Mouse (Mus musculus) heart, postnatal 0 days (tissue): ENCODE results near the gene Gm32802. TPM values are rescaled to one million over a fixed set of nuclear protein-coding genes. Genes with fewer than 3 reads are reported as not detected.
"Not testable (repeated sequence)": the region's sequence is repeated elsewhere in the genome, so short reads cannot be mapped to it uniquely, and the experiment has no call there.

Experiments
- ATAC-seq: fragments of 200-750 bp; cut with Nextera tagmentation; 2 replicates; pipeline ENCODE4 v1.8.0; 2017; ENCODE audit warnings: low read depth, moderate number of reproducible peaks, moderate library complexity; ENCODE audit not compliant: insufficient read depth
- DNase-seq: peaks from one replicate; pipeline ENCODE4 v3.0.0-alpha.2; 2016; ENCODE audit warnings: low spot score
- H3K27ac ChIP-seq: fragments of 300-500 bp; sonication (generic); 2 replicates; pipeline ENCODE4 v1.5.1; 2014; ENCODE audit warnings: low read depth, mild to moderate bottlenecking
- H3K27me3 ChIP-seq: fragments of 300-500 bp; sonication (generic); 2 replicates; pipeline ENCODE4 v1.6.1; 2014; ENCODE audit warnings: low read length, mixed read lengths; ENCODE audit not compliant: control insufficient read depth, insufficient read depth
- H3K36me3 ChIP-seq: fragments of 300-500 bp; sonication (generic); replicated peaks from 2 replicates; pipeline ENCODE4 v1.6.1; 2014; ENCODE audit warnings: low read length, mixed read lengths; ENCODE audit not compliant: control insufficient read depth, insufficient read depth
- H3K4me1 ChIP-seq: fragments of 300-500 bp; sonication (generic); 2 replicates; pipeline ENCODE4 v1.6.1; 2014; ENCODE audit warnings: antibody characterized with exemption; ENCODE audit not compliant: control insufficient read depth, insufficient read depth
- H3K4me2 ChIP-seq: fragments of 300-500 bp; sonication (generic); 2 replicates; pipeline ENCODE4 v1.6.1; 2014; ENCODE audit warnings: low read depth, mild to moderate bottlenecking, low read length, moderate library complexity
- H3K4me3 ChIP-seq: fragments of 300-500 bp; sonication (generic); 2 replicates; pipeline ENCODE4 v1.5.1; 2014; ENCODE audit warnings: low read depth, low read length
- H3K9ac ChIP-seq: fragments of 300-500 bp; sonication (generic); replicated peaks from 2 replicates; pipeline ENCODE4 v1.6.1; 2014; ENCODE audit warnings: low read depth, low read length, mixed read lengths
- H3K9me3 ChIP-seq: fragments of 300-500 bp; sonication (generic); replicated peaks from 2 replicates; pipeline ENCODE4 v1.6.1; 2016; ENCODE audit warnings: low read length; ENCODE audit not compliant: control insufficient read depth
- WGBS: fragments of 180-500 bp; shearing (Covaris S2); extraction: QIAGEN DNeasy Blood & Tissue Kit; methylation state at CpG from one replicate; pipeline ENCODE4 v1.1.7; 2014; 5-methylcytosine and 5-hydroxymethylcytosine counted together
- polyA plus RNA-seq: library from polyadenylated mRNA; unstranded; fragments of >200 nt; fragmentation: Nextera tagmentation; extraction: Ambion mirVana; gene quantifications from 2 replicates; pipeline ENCODE4 v1.2.1, GENCODE M21; 2015
- total RNA-seq: library from RNA; depleted of rRNA; stranded (reverse); fragments of >200 nt; gene quantifications from 2 replicates; pipeline ENCODE4 v1.2.3, GENCODE M21; 2014; ENCODE audit warnings: low replicate concordance; rRNA removed

The Gm32802 gene
- not detected in 2 replicates for total RNA-seq
- polyA plus RNA-seq = not detected in 2 replicates

GRCm38 (mm10) chr10:118258388-118258787 lies at the start of gene Gm32802:
TSS of gene Gm32802 (plus strand) at chr10:118258688.
- not testable (repeated sequence) for H3K4me3 ChIP-seq, DNase-seq, H3K4me1 ChIP-seq, H3K9me3 ChIP-seq, H3K4me2 ChIP-seq, H3K27ac ChIP-seq, ATAC-seq, H3K36me3 ChIP-seq, H3K27me3 ChIP-seq, H3K9ac ChIP-seq
- WGBS = no CpG with 5 or more reads among the region's 13 CpGs

DNA sequence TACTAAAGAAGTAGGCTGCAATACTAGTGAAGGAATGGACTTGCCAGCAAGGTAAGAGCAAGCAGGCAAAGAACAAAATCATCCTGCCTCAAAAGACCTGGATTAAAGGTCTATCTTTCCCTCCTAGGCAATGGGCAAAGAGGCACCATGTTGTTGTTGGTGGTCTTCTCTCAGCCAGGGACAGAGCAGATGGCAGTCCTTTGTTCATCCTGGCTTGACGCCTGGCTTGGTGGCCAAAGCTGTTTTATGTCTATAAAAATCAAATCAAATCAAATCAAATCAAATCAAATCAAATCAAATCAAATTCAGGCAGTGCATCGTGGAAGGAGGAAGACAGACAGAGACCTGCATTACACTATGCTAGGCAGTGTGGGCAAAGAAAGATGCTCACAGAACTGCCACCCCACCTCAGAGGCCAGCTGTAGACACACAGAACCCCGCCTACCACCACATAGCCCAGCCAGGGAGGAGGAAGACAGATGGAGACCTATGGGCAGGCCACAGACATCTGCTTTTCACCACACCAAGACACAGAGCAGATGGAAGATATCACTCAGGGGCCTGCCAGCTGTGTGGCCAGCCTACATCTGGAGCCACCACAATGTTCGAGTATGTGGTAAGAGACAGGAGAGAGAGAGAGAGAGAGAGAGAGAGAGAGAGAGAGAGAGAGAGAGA lies 42.6 kb upstream of the Gm32802 start:
- H3K36me3 ChIP-seq, H3K4me3 ChIP-seq, H3K27me3 ChIP-seq, H3K27ac ChIP-seq, H3K4me2 ChIP-seq, DNase-seq, H3K4me1 ChIP-seq, H3K9me3 ChIP-seq, ATAC-seq, H3K9ac ChIP-seq: not testable (repeated sequence)
- 80% methylated on average over 2 of the region's 4 CpGs for WGBS

- WGBS = 100% methylated on average over 1 of the region's 2 CpGs
- H3K4me2 ChIP-seq, ATAC-seq, H3K9ac ChIP-seq, H3K36me3 ChIP-seq, H3K27ac ChIP-seq, H3K9me3 ChIP-seq, DNase-seq, H3K27me3 ChIP-seq, H3K4me1 ChIP-seq, H3K4me3 ChIP-seq: not testable (repeated sequence)
These were observed 30.9 kb upstream of the Gm32802 start for GRCm38 (mm10) chr10:118227629-118228028.

DNA sequence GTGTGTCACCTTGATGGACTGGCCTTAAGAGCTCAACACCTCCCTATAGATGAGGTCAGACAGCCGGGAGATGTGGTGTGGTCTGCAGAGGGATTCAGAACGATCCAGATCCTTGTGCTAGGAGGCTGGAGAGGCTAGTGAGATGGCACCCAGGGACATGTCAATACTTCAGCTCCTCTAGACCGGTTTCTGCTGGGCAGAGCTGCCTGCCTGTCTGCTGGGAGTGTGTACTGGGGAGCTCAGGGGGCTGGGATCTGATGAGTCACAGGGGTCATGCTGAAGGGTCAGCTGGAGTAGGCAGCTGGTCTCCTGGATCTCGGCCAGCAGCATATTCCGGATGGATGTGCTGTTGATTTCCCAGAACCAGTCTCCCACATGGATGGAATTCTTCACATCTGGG lies 25.9 kb upstream of the Gm32802 start:
- H3K36me3 ChIP-seq, H3K27ac ChIP-seq, ATAC-seq, H3K27me3 ChIP-seq, H3K4me2 ChIP-seq, H3K4me1 ChIP-seq, DNase-seq, H3K4me3 ChIP-seq, H3K9ac ChIP-seq, H3K9me3 ChIP-seq: not testable (repeated sequence)
- no CpG with 5 or more reads among the region's 5 CpGs for WGBS

- not testable (repeated sequence) for H3K36me3 ChIP-seq, H3K4me1 ChIP-seq, H3K27me3 ChIP-seq, DNase-seq, ATAC-seq, H3K4me3 ChIP-seq, H3K27ac ChIP-seq, H3K4me2 ChIP-seq, H3K9me3 ChIP-seq, H3K9ac ChIP-seq
- WGBS = no CpG with 5 or more reads among the region's 13 CpGs
These were observed 17.8 kb upstream of the Gm32802 start, which contains the start of gene Gm32717 for GRCm38 (mm10) chr10:118240680-118241079. TSS of gene Gm32717 (minus strand) at chr10:118240780.

DNA sequence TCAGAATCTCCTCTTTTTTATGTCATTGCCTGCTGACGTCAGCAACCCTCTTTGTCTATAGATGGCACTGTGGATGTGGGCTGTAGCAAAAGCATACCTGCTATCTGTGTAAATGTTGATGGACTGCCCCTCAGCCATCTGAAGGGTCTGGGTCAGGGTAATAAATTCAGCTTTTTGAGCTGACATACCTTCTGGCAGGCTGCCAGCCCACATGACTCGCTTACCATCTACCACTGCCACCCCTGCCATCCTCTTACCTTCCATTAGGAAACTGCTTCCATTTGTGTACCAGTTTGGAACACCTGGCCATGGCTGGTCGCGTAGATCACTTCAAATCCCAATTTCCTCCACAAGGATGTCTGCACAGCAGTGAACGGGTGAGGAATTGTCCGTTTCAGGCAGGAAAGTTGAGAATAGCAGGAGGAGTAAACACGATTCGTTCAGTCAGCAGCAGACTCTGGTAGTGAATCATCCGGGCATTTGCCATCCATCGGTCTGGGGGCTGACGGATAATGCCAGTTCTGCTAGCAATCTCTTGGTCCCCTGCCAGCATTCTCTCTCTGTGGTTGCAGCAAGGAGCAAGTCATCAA lies 9.4 kb upstream of the Gm32802 start:
- H3K9me3 ChIP-seq, H3K9ac ChIP-seq, H3K27ac ChIP-seq, H3K4me1 ChIP-seq, H3K27me3 ChIP-seq, H3K4me2 ChIP-seq, H3K36me3 ChIP-seq, ATAC-seq, H3K4me3 ChIP-seq, DNase-seq: not testable (repeated sequence)
- 58% methylated on average over 11 of the region's 11 CpGs for WGBS
